Mouse (Mus musculus): ENCODE data around the gene Ribc2.

DNA sequence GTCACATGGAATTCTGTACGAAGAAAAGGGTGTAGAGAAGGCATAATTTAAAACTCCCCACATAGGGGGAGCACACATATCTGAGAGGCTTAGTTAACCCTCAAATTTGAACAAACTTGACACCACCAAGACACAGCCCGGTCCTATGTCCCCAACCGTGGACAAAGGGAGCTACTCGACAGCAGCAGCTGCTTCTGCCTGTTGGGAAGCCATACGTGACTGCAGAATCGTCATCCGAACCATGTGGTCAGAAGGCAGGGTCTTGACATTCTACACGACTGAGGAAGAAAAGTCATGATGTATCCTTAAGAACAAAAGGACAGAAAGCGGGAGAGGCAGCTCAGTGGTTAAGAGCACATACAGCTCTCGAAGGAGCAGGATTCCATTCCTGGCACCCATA lies 42.2 kb downstream of the Ribc2 start:
- no peak for TF ChIP-seq CTCF (conservative IDR thresholded peaks at IDR 0.05; ENCODE audit: insufficient read depth, insufficient read length, low read depth, low read length)
- no peak for TF ChIP-seq POLR2A (IDR thresholded peaks at IDR 0.05; ENCODE audit: low read depth, low read length)

Measured in kidney, adult 2 months (tissue).